Mouse (Mus musculus): ENCODE measurements around the gene Cdc7.

Cdc7 gene

DNA sequence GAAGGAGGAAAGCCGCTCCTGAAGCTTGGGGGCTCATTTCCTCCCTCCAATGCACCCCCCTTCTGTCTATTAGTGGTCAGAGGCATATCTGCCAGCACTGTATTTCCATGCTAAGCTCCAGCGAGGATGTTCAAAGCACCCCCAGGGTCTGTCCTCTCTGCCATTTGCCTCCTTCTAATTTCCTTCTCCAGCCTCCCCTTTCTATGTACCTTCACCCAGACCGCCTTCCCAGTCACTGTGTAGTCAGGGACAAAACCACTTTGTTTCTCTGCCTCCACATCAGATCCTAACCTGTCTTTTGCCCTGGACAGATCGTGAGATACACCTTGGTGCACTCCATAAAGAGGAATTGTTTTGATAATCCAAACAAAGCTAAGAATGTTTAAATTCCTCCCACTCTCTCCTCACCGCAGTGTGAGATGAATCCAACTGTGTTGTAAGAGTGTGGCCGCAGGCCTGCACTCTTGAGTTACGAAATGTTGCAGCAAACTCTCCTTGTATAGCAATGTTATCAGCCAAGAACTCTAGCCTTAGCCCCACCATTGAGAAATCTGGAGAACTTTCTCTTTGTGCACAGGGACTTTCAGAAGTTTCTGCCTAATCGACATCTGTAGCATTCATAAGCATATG lies 27.3 kb downstream of the Cdc7 start:
- DNase-seq (ENCODE audit: low spot score in 2 of 2), result no peak

DNA sequence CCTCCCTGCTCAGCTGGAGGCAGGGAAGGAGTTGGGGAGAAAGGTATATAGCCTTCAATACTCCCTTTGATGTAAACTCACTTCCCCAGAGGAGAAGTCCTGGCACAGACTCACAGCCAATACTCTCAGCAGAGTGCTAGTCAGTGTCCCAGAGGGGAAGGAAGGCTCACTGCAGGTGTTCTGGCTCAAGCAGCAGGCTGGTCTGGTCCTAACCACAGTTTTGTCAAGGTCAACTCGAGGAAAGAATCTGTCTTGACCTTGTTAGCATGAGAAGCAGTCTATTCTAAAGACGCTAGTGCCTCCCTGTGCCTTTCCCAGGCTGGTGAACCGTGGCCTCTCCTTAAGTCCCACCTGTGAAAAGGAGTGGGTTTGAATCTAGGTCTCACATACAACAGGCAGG lies 30.6 kb downstream of the Cdc7 start:
- no peak for DNase-seq (ENCODE audit: low spot score in 2 of 2)

DNA sequence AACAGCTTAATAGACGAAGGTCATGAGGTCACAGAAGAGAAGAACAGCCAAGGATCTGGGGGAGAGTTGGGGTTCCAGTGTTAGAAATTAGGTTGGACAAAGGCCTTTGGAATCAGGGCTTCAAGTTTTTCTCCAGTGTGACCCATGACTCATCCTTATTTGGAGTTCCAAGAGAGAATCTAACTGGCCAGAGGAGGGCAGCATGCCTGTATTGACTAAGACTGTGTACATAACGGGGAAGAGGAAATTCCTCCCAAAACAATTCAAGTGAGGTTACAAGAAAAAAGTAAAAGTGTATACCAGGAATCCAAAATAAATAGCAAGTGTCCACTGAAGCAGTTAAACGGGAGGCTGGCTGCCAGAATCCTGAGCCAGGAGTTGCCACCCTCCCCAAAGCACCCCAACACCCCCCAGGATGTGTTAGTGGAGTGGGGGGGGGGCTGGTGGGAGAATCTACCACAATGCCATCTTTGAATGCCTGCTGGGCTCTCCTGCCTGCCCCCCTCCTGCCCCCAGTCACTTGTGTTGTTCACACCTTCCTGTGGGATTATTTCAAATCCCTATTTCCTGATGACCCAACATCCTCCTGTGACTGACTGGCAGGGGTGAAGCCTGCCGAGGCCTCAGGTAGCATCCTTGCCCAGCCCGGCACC lies 31.9 kb downstream of the Cdc7 start:
- DNase-seq (ENCODE audit: low spot score in 2 of 2), result no peak

GRCm38 (mm10) chr5:106996539-106997244 lies 32.6 kb downstream of the Cdc7 start:
- DNase-seq (ENCODE audit: low spot score in 2 of 2), result no peak

DNA sequence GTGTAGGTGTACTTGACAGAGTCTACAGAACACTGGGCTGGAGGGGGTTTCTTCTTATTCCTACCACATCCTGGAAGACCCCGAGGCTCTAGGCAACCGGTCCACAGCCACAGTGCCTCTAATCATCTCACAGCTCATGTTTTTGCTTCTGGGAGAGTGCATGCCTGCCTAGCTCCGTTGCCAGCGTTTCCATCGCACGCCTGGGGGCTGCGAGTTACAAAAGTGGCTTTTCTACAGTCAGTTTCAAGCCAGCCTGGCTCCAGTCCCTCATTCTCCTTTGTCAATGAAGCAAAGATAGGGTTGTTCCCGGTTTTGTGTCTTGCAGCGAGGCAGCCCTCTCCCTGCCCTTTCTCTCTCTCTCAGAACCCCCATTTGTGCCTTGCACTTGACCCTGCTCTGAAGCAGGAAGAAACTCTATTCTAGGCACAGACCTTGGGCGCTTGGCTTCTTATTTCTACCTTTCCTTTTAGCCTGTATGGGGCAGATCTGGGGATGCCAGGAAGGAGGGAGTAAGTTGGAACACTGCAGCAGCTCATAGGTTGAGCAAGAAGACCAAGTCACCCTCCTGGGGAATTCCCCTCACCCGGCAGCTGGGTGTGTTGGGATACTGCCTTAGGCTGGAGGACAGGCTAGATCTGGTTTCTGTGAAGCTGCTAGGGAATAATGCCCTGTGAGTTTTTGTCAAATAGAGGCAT lies 37.4 kb downstream of the Cdc7 start:
- DNase-seq (ENCODE audit: low spot score in 2 of 2), result no peak

DNA sequence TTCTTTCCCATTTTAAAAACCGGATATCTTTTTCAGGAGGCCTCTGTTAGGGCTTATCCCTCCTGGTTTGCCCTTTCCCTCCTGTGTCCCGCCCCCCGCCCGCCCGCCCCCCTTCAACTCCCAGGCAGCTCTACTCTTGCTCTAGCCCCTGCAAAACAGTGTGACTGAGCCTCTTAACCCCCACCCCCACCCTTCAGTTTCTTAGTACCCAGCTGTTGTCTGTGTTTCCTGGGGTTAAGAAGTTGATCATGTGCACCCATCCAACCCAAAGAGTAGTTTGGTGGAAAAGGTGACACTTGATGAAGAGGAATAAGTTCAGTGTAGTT lies 37.9 kb downstream of the Cdc7 start:
- no peak for DNase-seq (ENCODE audit: low spot score in 2 of 2)

DNA sequence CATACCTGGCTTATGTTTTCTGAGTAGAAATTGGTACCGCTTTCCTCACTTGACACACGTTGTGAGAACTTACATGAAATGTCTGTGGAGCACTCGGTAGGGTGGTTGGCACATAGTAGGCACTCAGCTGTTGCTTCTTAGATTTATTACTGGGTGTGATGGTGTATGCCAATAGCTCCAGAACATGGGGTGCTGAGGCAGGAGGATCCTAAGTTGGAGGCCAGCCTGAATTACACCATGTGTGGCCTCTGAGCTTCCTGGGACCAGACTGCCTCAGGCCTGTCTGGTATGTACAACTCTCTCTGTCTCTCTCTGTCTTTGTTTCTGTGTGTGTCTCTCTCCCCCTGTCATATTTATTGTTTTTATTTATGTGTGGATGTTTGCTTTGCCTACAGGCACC lies 45.6 kb downstream of the Cdc7 start:
- no peak for DNase-seq (ENCODE audit: low spot score in 2 of 2)

DNA sequence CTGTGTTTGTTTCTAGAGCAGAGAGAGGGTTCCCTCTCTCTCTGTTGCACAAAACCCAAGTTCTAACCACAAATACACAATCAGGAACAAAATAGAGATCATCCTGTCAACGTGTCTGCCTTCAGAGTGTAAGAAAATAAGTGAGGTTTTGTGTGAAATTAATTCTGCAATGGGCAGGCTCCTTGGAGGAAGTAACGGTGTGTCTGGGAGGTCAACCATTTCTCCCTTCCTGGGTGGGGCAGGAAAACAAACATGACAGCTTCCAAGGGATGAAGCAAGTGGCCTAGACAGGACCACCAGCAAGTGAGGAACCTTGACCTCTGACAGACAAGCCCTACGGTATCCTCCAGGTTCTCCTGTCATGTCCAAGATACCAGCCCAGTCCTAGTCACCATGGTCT lies 46.2 kb downstream of the Cdc7 start:
- DNase-seq (ENCODE audit: low spot score in 2 of 2), result no peak

- no peak for DNase-seq (ENCODE audit: low spot score in 2 of 2)
These were observed 47.4 kb downstream of the Cdc7 start for GRCm38 (mm10) chr5:107011316-107012029.

DNA sequence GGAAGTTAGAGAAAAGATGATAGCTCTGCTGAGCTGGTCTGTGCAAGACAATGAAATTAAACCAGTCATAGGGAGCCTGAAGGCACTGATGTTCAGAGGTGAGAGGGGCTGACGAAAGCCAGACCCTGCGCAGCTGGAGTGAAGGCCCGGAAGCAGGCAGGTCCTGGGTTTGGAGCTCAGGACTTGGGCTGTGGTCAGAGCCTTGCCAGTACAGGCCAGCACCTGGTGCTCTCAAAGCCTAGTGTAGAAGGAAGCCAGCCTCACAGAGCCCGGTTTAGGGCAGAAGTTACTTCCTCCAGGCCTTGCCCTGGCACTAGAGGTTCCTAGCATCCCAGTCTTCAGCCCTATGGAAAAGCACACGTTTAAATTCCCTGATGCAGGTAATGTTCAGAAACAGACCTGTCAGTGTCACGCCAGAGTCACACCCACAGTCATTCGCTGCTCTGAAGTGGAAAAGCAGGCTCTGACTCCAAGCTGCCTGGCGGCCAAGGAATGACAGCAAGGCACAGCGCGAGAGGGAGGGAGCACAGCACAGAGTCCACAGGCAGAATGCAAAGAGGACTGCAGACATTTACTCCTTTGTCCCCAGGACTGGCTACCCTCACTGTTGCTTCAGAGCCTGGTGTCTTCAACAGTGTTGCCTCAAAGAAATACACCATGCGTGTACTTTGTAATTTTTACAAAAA lies 48.1 kb downstream of the Cdc7 start:
- DNase-seq (ENCODE audit: low spot score in 2 of 2), result no peak

GRCm38 (mm10) chr5:107013393-107013792 lies 49.3 kb downstream of the Cdc7 start:
- no peak for DNase-seq (ENCODE audit: low spot score in 2 of 2)

GRCm38 (mm10) chr5:107014146-107014545 lies 50.0 kb downstream of the Cdc7 start:
- no peak for DNase-seq (ENCODE audit: low spot score in 2 of 2)

DNA sequence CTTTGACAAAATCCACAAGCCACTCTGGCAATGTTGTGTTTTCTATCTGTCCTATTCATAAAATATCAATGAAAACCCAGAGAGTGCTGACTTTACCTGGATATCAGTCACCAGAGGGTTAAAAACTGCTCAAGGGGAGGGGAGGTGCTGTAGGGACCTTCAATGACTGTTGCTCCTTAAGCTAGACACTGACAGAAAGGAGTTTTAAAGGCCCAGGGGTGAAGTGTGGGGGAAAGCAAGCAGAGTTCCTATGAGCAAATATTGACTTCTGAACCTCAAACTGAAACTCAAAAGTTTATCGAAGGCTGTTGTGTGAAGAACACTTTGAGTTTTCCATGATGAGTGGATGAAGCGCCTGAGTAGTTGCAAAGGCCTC lies 50.9 kb downstream of the Cdc7 start:
- DNase-seq (ENCODE audit: low spot score in 2 of 2), result no peak

DNA sequence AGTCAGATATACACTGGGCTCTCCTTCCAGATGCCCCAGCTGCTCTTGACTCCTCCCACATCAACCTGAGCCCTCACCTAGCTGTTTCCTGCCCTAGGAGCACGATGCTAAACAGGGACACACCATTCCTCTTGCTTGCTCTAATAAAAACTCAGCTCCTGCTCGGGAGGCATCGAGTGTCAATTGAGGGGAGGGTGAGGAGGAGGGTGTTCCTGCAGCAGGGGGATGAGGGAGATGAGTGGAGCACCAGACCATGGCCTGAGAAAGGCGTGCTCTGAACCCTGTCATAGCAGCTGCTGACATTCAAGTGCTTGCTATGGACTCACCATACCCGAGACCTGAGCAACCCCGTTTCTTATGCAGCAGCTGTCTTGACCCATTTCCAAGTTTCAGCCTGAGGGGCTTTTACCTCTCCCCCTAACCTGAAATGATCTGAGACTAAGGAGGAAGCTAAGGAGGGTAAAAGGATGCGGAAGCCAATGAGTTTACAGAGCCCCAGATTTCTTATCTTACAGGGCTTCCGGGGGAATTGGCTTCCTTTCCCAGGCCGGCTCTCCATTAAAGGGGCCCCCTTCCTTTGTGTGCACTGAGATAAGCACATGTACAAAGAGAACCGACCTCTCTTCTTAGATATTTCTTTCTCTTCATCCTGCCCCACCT lies 51.4 kb downstream of the Cdc7 start:
- DNase-seq (ENCODE audit: low spot score in 2 of 2), result no peak

DNA sequence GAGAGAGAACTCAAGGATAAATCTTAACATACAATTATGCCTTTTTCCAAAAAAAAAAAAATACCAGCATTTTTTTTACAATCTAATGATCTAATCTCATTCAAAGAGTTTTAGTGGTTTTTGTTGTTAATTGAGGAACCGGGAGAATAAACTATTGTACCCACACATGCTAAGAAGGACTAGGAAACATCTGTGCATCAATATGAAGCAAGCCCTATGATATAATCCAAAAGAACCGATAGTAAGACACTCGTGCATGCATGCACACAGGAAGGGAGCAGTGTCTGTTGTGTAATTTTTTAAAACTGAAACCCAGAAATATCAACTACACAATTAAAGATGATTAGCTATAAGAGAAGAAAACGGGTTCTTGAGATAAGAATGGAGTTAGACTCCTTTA lies 52.4 kb downstream of the Cdc7 start:
- DNase-seq (ENCODE audit: low spot score in 2 of 2), result no peak

DNA sequence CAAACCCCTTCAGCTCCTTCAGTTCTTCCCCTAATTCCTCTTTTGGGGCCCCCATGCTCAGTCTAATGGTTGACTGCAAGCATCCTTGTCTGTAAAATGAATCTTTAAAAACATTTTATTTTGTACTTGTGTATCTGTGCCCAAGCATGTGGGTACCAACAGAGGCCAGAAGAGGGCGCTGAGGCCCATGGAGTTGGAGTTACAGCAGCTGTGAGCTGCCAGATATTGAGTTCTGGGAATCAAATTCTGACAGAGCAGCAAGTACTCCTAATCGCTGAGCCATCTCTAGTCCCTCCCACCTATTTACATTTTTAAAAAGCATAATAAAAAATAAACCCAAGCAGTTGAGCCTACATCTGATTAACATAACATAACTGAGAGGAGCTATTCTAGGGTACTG lies 53.4 kb downstream of the Cdc7 start:
- no peak for DNase-seq (ENCODE audit: low spot score in 2 of 2)

DNA sequence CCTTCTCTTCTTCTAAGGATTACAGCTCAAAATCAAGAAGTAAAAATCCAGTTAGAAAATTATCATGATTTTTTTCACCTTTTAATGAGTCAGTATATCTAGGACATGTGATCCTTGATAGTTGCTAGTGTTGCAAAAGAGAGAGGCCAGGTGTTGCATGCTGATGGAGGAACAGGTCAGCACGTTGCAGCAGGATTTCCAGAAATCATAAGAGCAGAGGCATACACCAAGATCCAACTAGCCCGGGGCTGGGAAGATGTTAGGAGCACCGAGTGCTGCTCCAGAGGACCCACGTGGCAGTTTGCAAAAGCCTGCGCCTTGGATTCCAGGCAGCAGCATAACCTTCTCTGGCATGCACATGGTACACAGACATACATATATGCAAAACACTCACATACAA lies 54.9 kb downstream of the Cdc7 start:
- DNase-seq (ENCODE audit: low spot score in 2 of 2), result no peak

- DNase-seq (ENCODE audit: low spot score in 2 of 2), result no peak
These were observed 55.8 kb downstream of the Cdc7 start for GRCm38 (mm10) chr5:107019904-107020303.

- no peak for DNase-seq (ENCODE audit: low spot score in 2 of 2)
These were observed 56.2 kb downstream of the Cdc7 start for GRCm38 (mm10) chr5:107020366-107020765.

GRCm38 (mm10) chr5:107021291-107022063 lies 57.4 kb downstream of the Cdc7 start:
- DNase-seq (ENCODE audit: low spot score in 2 of 2), result no peak

Data from natural killer cell, adult 2 months (primary cell).